Mouse (Mus musculus) liver, embryonic 11.5 days (tissue): Measurements from ENCODE around the gene Slk. TPM values are rescaled to one million over a fixed set of nuclear protein-coding genes. Genes with fewer than 3 reads are reported as not detected.

ENCODE experiments used
- ATAC-seq: fragments of 200-750 bp; cut with Nextera tagmentation; replicated peaks from 2 replicates; pipeline ENCODE4 v1.8.0; 2017; ENCODE audit warnings: moderate number of reproducible peaks, mild to moderate bottlenecking, moderate TSS enrichment, moderate library complexity; ENCODE audit not compliant: low FRiP score
- DNase-seq: peaks from one replicate; pipeline ENCODE4 v3.0.0-alpha.2; 2017; ENCODE audit warnings: low spot score
- H3K27ac ChIP-seq: fragments of 300-500 bp; sonication (generic); 2 replicates; pipeline ENCODE4 v1.5.1; 2014; ENCODE audit warnings: mild to moderate bottlenecking, low read depth, low read length, control low read depth
- H3K27me3 ChIP-seq: fragments of 300-500 bp; sonication (generic); replicated peaks from 2 replicates; pipeline ENCODE4 v1.6.1; 2014; ENCODE audit warnings: low read length, mixed read lengths; ENCODE audit not compliant: control insufficient read depth, insufficient read depth
- H3K36me3 ChIP-seq: fragments of 300-500 bp; sonication (generic); 2 replicates; pipeline ENCODE4 v1.6.1; 2014; ENCODE audit warnings: mild to moderate bottlenecking, low read length, moderate library complexity, mixed read lengths; ENCODE audit not compliant: control insufficient read depth, insufficient read depth
- H3K4me1 ChIP-seq: fragments of 300-500 bp; sonication (generic); replicated peaks from 2 replicates; pipeline ENCODE4 v1.6.1; 2014; ENCODE audit warnings: low read length, mixed read lengths; ENCODE audit not compliant: control insufficient read depth, insufficient read depth
- H3K4me2 ChIP-seq: fragments of 300-500 bp; sonication (generic); 2 replicates; pipeline ENCODE4 v1.6.1; 2014; ENCODE audit warnings: mild to moderate bottlenecking, control low read depth, moderate library complexity
- H3K4me3 ChIP-seq: fragments of 300-500 bp; sonication (generic); 2 replicates; pipeline ENCODE4 v1.5.1; 2014; ENCODE audit warnings: low read depth, low read length, control low read depth
- H3K9ac ChIP-seq: fragments of 300-500 bp; sonication (generic); 2 replicates; pipeline ENCODE4 v1.6.1; 2014; ENCODE audit warnings: low read depth, low read length, control low read depth
- H3K9me3 ChIP-seq: fragments of 300-500 bp; sonication (generic); 2 replicates; pipeline ENCODE4 v1.6.1; 2016; ENCODE audit warnings: low read length, inconsistent platforms, mixed read lengths; ENCODE audit not compliant: control insufficient read depth
- WGBS: fragments of 180-500 bp; shearing (Covaris S2); extraction: QIAGEN DNeasy Blood & Tissue Kit; methylation state at CpG from one replicate; pipeline ENCODE4 v1.1.7; 2014; 5-methylcytosine and 5-hydroxymethylcytosine counted together
- polyA plus RNA-seq: library from polyadenylated mRNA; unstranded; fragments of >200 nt; fragmentation: Nextera tagmentation; extraction: Ambion mirVana; gene quantifications from 2 replicates; pipeline ENCODE4 v1.2.1, GENCODE M21; 2014

Slk gene
- polyA plus RNA-seq = 12.5 and 15.5 TPM in 2 replicates

GRCm38 (mm10) chr19:47579225-47579787 is at the start of gene Slk:
Gene Slk (plus strand): TSS chr19:47579678.
- Histone ChIP-seq H3K4me1 (peaks cover 22% of the 10 kb centered on the region), H3K9ac (peak within 1 kb of the TSS; percentile 96), H3K4me2 (peak within 1 kb of the TSS; percentile 72), H3K4me3 (peak within 1 kb of the TSS; percentile 96), H3K27ac (peak within 1 kb of the TSS; percentile 97), H3K27me3 (no peaks in the 10 kb centered on the region), H3K9me3 (no peaks in the 10 kb centered on the region), H3K36me3 (no peaks in the 10 kb centered on the region)
- ATAC-seq (peak; percentile 86), DNase-seq (peak; percentile 81)
- under 1% methylated on average over 76 of the region's 83 CpGs for WGBS

GRCm38 (mm10) chr19:47531309-47531708 is 48.2 kb upstream of the Slk start:
- no peaks in the 10 kb centered on the region for H3K27me3 ChIP-seq
- peaks cover 14% of the 10 kb centered on the region for H3K4me1 ChIP-seq
- H3K36me3 ChIP-seq = peaks cover 7% of the 10 kb centered on the region; the same call in 1 of the 2 replicates
- 0 out of 2 replicates have a peak, but pooled peaks cover 2% of the 10 kb centered on the region for H3K9me3 ChIP-seq
- peak; percentile 84 for ATAC-seq
- no peak overlapping the region for H3K4me3 ChIP-seq
- H3K27ac ChIP-seq = peak overlapping the region; percentile 1; the same call in 1 of the 2 replicates
- no peak overlapping the region for H3K9ac ChIP-seq
- 51% methylated on average over 5 of the region's 5 CpGs for WGBS
- no peak for DNase-seq
- H3K4me2 ChIP-seq = no peak overlapping the region

GRCm38 (mm10) chr19:47532449-47532848 is 47.0 kb upstream of the Slk start:
- peaks cover 7% of the 10 kb centered on the region; the same call in 1 of the 2 replicates for H3K36me3 ChIP-seq
- WGBS = 84% methylated on average over 3 of the region's 3 CpGs
- H3K27me3 ChIP-seq = no peaks in the 10 kb centered on the region
- ATAC-seq (no peak), DNase-seq (no peak)
- H3K4me2 ChIP-seq = no peak overlapping the region
- H3K27ac ChIP-seq = no peak overlapping the region
- peaks cover 18% of the 10 kb centered on the region for H3K4me1 ChIP-seq
- H3K9me3 ChIP-seq = 0 out of 2 replicates have a peak, but pooled peaks cover 2% of the 10 kb centered on the region
- no peak overlapping the region for H3K9ac ChIP-seq
- H3K4me3 ChIP-seq = no peak overlapping the region

GRCm38 (mm10) chr19:47534131-47534530 is 45.3 kb upstream of the Slk start:
- DNase-seq (no peak), ATAC-seq (no peak)
- Histone ChIP-seq H3K9ac (no peak overlapping the region), H3K27me3 (no peaks in the 10 kb centered on the region), H3K36me3 (peaks cover 7% of the 10 kb centered on the region; the same call in 1 of the 2 replicates), H3K4me3 (no peak overlapping the region), H3K27ac (no peak overlapping the region), H3K9me3 (0 out of 2 replicates have a peak, but pooled peaks cover 2% of the 10 kb centered on the region), H3K4me1 (peaks cover 32% of the 10 kb centered on the region), H3K4me2 (no peak overlapping the region)
- WGBS = 72% methylated on average over 1 of the region's 1 CpGs

- Histone ChIP-seq H3K4me1 (peaks cover 25% of the 10 kb centered on the region), H3K9ac (peak overlapping the region; percentile 77), H3K4me2 (peak overlapping the region; percentile 86), H3K27ac (peak overlapping the region; percentile 76), H3K36me3 (peaks cover 7% of the 10 kb centered on the region; the same call in 1 of the 2 replicates), H3K9me3 (0 out of 2 replicates have a peak, but pooled peaks cover 2% of the 10 kb centered on the region), H3K27me3 (no peaks in the 10 kb centered on the region), H3K4me3 (peak overlapping the region; percentile 68)
- DNase-seq (peak; percentile 99), ATAC-seq (peak; percentile 95)
- 4% methylated on average over 39 of the region's 39 CpGs for whole genome bisulfite sequencing
These were observed 42.8 kb upstream of the Slk start for GRCm38 (mm10) chr19:47536521-47537299.

GRCm38 (mm10) chr19:47537300-47537792 is 42.1 kb upstream of the Slk start, which contains the start of gene Stn1:
Gene Stn1 (minus strand): TSS chr19:47537507.
- WGBS = 3% methylated on average over 10 of the region's 10 CpGs
- Histone ChIP-seq H3K4me3 (peak within 1 kb of the TSS; percentile 68), H3K27ac (peak within 1 kb of the TSS; percentile 76), H3K9me3 (0 out of 2 replicates have a peak, but pooled peaks cover 2% of the 10 kb centered on the region), H3K27me3 (no peaks in the 10 kb centered on the region), H3K9ac (peak within 1 kb of the TSS; percentile 77), H3K36me3 (peaks cover 7% of the 10 kb centered on the region; the same call in 1 of the 2 replicates), H3K4me2 (peak within 1 kb of the TSS; percentile 86), H3K4me1 (peaks cover 25% of the 10 kb centered on the region)
- ATAC-seq = peak; percentile 38
- no peak for DNase-seq

GRCm38 (mm10) chr19:47537879-47538278 is 41.6 kb upstream of the Slk start:
- peak overlapping the region; percentile 77 for H3K9ac ChIP-seq
- no peaks in the 10 kb centered on the region for H3K27me3 ChIP-seq
- H3K4me1 ChIP-seq = peaks cover 25% of the 10 kb centered on the region
- peaks cover 2% of the 10 kb centered on the region; the same call in 1 of the 2 replicates for H3K36me3 ChIP-seq
- H3K4me2 ChIP-seq = peak overlapping the region; percentile 86
- ATAC-seq = no peak
- peak overlapping the region; percentile 68; the same call in 1 of the 2 replicates for H3K4me3 ChIP-seq
- WGBS = 50% methylated on average over 6 of the region's 6 CpGs
- H3K27ac ChIP-seq = peak overlapping the region; percentile 76
- H3K9me3 ChIP-seq = no peaks in the 10 kb centered on the region
- DNase-seq = no peak

- peak overlapping the region; percentile 86 for H3K4me2 ChIP-seq
- 0 out of 2 replicates have a peak overlapping the region, but pooled peaks have one; percentile 6 for H3K4me3 ChIP-seq
- ATAC-seq = 0 out of 2 replicates have a peak, but pooled peaks have one; percentile 21
- H3K36me3 ChIP-seq = peaks cover 1% of the 10 kb centered on the region; the same call in 1 of the 2 replicates
- H3K9me3 ChIP-seq = no peaks in the 10 kb centered on the region
- H3K4me1 ChIP-seq = peaks cover 25% of the 10 kb centered on the region
- H3K27me3 ChIP-seq = no peaks in the 10 kb centered on the region
- no peak overlapping the region for H3K9ac ChIP-seq
- DNase-seq = no peak
- WGBS = 2% methylated on average over 6 of the region's 6 CpGs
- no peak overlapping the region for H3K27ac ChIP-seq
These were observed 40.7 kb upstream of the Slk start for GRCm38 (mm10) chr19:47538801-47539200.
